Mouse (Mus musculus) kidney, adult 9 months (tissue): Measurements from ENCODE around the gene Toe1.
"Not testable (repeated sequence)": the region's sequence is repeated elsewhere in the genome, so short reads cannot be mapped to it uniquely, and the experiment has no call there.

Experiments used
- DNase-seq: peaks from one replicate; pipeline ENCODE4 v3.0.0; 2022

Toe1 gene

DNA sequence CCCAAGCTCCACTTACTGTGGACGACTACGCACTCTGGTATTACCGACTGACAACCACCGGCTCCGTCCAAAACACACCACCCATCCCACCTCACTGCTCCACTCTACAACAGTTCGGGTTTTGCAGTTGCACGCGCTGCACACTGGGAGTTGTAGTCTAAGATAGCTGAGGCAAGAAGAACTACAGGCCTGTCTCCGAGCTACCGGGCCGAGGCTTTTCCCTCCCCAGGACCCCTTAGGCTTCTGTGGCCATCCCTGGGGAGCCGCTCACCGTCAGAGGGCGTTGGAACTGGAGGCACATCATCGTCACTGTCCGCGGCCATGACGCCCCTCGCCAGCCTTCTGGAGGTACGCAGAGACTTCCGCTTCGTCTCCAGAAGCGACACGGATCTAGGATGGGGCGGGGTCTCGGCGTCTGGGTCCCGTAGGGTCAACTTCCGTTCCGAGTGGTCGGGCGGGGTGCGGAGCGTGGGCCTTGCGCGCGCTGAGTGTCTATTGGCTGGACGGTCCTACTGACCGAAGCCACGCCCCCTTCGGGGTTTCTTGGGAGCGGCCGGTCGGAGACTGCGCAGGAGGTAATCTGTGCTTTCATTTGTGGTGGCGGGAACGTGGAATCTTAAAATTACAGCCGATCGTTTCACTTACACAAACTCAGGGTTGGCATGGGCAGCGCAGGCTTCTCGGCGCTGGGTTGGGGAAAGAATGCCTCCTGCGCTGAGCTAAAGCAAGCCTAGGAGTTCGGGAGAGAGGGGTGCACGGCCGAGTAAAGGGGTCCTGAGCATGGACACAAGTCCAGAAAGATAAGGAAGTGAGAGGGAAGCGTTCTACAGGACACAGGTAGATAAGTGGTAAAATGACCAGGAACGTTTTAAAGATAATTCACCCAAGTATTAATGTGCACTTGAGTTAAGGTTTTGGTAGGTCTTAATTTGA lies at the start of gene Toe1, which contains the start of gene Mutyh:
TSS of gene Toe1 (minus strand) at position 444 of the 933 bp plus-strand sequence.
TSS of gene Mutyh (plus strand) at position 527 of the 933 bp plus-strand sequence.
- peak; percentile 96 for DNase-seq

DNA sequence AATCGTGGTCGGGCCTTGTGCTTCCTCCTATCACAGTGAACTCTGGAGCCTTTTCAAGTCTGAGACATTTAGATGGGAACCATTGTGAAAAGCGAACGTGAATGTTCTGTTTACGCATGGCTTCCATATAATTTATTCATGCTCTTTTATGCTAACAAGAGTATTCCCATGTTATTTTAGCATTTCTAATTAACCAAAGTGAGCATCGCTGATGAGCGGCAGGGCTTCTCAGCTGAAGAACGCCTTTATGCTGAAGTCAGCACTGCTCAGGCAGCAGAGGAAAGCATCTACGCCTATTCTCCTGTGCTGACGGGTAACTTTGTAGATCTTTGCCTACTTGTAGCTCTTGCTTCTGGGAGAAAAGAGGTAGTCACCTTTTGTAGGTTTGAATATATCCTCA lies 49.8 kb upstream of the Toe1 start:
- DNase-seq, result no peak

DNA sequence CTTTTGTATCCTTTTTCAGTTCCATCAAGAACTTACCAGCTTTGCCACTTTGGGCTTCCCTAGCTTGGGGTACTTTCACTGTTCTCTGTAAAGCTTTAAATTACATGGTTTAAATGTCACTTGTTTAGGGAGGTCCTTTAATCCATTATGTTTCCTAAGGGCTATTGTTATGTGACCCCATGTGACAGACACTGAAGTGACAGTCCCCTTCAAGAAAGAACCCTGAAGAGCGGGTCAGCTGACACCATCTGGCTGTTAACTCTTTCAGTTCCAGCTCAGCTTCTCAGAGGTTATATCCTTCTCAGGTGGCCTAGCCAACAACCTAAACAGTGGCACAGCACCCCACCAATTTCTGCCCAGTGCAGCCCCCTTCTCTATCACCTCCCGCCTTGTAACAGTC lies 46.8 kb upstream of the Toe1 start:
- DNase-seq, result no peak

GRCm38 (mm10) chr4:116849901-116850300 lies 42.5 kb upstream of the Toe1 start:
- no peak for DNase-seq

- DNase-seq, result no peak
Observed at GRCm38 (mm10) chr4:116844324-116844723, 36.9 kb upstream of the Toe1 start.

GRCm38 (mm10) chr4:116840841-116841240 lies 33.4 kb upstream of the Toe1 start:
- DNase-seq, result no peak

- DNase-seq, result not testable (repeated sequence)
Observed at GRCm38 (mm10) chr4:116840096-116840495, 32.7 kb upstream of the Toe1 start.

DNA sequence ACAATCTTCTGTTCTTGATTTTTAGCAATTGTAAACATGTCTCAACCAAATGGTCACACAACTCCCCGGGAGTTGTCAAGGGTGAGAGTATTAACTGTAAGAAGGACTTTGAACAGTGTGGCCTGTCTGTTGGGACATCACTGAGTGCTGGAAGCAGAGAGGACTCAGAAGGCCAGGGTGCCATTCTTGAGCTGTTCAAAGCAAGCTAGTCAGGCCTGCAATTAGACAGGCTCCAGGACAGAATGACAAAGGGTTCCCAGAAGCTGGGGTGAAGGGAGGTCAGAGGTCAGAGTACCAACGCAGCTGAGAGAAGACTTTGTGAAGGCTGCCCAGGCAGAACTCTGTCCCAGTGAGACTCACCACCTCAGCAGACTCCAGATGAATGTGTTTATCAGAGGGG lies 31.6 kb upstream of the Toe1 start:
- DNase-seq, result peak; percentile 60

- no peak for DNase-seq
Observed at GRCm38 (mm10) chr4:116830070-116830368, 22.6 kb upstream of the Toe1 start.

DNA sequence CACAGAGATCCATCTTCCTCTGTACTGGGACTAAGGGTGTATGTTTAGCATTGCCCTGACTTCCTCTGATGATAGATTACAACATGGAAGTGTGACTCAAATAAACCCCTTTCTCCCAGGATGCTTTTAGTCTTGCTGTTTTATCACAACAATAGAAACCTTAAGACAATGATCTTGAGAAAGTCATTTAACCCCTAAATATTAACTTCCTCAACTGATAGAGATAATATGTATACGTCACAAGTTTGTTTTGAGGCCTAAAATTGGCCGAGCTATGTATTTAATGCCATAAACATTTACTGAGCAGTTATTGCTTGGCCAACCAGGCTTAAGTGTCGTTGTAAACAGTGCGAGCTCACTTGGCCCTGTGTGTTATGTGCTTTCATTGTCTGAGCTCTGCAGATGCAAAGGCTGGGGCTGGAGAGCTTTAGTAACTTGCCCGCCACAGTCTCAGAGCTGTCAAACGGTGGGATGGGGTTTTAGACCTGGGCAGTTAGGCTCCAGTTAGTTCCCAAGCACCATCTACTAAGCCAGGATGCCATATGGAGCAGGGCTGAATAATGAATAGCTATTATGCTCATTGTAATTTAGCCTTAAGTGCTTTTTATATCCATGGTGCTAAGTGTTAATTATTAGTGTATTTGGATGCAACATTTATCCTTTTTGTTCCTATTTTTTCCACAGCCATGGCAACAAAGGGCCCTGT lies 22.1 kb upstream of the Toe1 start:
- no peak for DNase-seq

DNA sequence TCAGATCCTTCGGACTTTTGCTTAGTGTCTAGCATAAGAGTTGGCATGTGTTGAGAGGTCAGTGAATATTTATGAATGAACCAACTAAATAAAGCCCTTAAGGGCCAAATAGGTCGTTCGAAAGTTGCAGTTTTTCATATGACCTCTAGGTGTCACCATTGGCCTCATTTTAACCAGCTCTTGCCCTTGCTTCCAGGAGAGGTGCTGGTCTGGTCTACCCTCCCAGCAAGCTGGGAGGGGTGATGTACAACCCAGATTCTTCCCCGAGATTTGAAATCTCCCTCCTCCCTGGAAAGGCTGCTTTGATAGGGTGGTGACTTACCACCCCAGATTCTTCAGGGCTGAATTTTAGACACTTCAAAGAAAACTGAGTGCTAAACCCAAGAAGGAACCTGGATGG lies 20.4 kb upstream of the Toe1 start:
- peak; percentile 75 for DNase-seq

GRCm38 (mm10) chr4:116824541-116825004 lies 17.1 kb upstream of the Toe1 start:
- DNase-seq, result peak; percentile 89

GRCm38 (mm10) chr4:116821694-116822016 lies 14.2 kb upstream of the Toe1 start, which contains the start of gene Hpdl:
Gene Hpdl (minus strand): TSS chr4:116821707.
- DNase-seq, result no peak

DNA sequence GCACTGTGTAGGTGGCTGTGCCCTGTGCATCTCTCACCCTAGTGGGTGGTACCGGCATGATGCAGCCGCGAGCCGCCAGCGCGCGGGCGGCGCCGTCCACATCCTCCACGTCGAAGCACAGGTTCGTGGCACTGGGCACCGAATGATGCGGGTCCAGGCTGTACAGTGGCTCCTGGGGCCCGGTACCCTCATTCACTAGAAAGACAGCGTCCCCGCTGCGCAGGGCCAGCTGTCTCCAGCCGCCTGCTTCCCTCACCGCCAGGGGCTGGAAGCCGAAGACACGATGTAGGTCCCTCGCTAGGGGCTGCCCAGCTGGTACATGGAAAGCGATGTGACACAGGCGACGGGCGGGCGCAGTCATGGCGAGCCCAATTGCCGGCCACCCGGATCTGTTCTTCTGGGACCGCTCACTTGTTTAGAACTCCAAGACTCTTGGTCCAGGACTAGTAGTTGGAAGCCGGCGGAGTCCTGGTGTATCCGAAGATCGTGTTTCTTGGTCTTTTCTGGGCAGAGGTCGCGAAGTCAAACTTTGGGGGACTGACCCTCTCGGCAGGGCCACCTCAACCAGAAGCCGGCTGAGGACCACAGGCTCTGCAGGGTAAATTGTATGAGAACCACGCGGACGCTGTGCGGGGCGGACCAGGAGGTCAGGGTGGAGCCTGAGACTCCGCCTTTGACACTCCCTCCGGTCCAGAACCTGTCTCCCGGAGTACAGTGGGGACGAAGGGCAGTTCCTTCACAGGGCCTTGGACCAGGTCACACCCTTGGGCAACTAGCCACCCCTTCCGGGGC lies 13.7 kb upstream of the Toe1 start:
- DNase-seq, result peak; percentile 97

DNA sequence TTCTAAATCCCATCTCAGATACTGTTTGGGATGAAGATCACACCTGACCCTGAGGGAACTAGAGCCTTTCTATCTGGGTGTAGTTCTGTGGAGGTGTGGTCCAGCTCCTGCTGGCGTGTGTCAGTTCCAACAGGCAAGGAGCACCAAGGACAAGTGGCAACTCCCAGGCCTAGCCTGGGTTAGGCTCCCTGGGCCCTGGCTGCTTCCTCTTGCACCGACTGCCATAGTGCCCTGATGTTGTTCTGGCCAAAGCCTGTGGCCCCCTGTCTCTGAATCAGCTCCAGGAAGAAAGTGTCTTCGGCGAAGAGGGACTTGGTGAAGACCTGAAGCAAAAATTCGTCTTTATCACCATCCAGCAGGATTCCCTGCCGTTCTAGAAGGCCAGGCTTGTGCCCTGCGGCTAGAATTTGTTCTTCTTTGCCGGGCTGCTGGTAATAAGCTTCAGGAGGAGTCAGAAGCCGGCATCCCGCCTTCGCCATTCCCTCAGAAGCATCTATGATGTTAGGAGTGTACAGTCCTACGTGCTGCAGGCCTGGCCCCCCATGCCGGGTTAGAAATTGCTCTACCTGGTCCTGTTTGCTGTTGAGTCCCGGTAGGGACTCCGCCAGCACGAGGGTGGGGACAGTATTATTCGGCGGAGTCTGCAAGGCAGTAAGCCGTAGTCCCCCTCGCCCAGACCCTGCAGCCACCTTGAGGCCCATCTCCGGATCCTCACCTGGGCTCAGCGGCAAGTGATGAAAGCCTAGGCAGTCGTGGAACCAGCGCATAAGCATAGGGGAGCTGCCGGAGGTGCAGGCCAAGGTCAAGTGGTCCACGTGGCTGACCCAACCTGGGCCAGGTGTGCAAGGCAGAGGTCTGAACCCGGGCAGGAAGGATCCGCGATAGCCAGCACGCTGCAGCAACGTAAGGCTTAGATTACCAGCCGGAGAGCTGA lies 12.8 kb upstream of the Toe1 start:
- no peak for DNase-seq

- no peak for DNase-seq
Observed at GRCm38 (mm10) chr4:116817486-116817885, 10.0 kb upstream of the Toe1 start.

- no peak for DNase-seq
Observed at GRCm38 (mm10) chr4:116815276-116815675, 7.8 kb upstream of the Toe1 start.

DNA sequence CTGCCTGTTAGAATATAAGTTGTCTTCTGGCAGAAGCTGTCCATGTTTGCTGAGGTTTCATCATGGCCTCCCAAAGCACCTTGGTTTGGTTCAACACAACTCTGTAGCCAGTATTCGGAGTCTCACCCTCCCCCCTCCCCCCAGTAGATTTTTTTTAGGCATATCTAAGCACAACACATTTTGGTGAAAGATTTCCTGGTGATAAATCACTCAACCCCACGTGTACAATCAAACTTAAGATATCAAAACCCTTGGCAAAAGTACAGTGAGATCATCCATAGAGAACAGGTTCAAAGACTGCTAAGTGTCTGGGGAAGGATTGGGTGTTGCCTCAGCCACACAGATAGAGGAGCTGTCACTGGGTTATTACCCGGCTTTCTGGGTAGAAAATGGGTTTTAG lies 3.6 kb upstream of the Toe1 start:
- no peak for DNase-seq

- no peak for DNase-seq
Observed at GRCm38 (mm10) chr4:116799901-116800300, 7.5 kb downstream of the Toe1 start.

DNA sequence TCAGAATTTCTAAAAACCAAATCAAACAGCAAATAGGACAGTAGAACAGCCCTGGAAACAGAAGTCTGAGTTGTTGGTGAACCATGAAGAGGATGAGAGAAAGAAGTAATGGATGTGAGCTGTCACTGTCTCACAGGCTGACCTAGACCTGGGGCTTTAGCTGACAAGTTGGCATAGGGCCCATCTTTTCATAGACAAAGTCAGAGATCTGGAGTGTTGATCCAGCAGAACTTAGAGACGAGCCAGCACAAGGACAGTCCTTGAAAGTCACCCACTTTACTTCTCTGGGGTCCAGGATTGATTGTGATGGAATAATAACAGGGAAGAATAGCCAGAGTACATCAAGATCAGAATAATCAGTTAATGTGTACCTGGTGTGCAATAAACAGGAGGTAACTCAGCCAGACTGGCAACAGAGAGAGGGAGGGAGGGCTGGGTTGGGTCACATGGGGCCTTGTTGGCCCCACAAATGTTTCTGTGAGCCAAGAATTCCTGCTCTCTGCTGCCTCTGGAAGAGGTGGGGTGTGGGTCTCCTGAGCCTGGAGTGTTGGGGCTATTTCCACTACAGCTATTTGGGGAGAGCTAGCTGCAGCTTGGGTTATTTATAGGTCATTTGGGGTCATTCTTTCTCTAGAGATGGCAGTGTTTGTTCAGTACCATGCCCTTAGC lies 10.9 kb downstream of the Toe1 start:
- peak; percentile 72 for DNase-seq

DNA sequence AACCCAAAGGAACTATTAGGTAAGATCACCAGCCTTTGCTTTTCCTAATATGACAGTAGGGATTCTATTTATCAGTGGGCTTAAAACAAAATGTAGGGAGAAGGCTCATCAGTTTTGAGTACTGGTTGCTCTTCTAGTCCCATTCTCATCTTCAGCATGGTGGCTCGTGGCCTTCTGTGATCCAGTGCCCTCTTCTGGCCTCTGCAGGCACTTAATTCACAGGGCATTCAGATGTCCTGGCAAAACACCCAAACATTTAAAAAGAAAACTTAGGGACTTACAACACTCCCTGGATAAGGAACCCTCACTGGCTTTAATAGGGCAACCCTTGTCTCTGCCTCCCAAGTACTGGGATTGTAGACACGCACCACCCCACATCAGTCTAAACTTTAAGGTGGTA lies 13.2 kb downstream of the Toe1 start:
- DNase-seq, result no peak

DNA sequence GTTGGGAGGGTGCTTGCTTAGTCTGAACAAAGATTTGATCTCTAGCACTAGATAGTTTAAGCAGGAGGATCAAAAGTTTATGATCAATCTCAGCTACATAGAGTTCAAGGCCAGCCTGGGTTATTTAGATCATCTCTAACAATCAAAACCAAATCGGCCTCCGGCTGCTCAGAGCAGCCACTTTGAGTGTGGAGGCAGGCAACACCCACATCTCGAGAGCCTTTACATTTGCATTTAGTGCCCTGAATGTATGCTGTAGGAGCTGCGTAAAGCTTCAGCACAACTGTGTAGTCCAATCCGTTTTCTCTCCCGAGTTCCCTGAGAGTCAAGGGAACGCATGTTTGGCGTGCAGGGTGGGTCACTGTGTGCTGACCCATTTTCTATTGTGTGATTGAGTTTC lies 15.0 kb downstream of the Toe1 start:
- DNase-seq, result no peak
